Mouse (Mus musculus) CH12.LX (cell line): ENCODE measurements at regions not wholly inside any gene's neighbourhood (a gene's known extent, or its start where the extent isn't known, plus 50 kb on each side); places are given as distances from the start of the nearest gene placed in this dataset.

Experiments used
- DNase-seq: peaks from one replicate; pipeline ENCODE4 v3.0.0-alpha.2; 2013; ENCODE audit errors: extremely low read depth
- H3K27ac ChIP-seq: 2 replicates; pipeline ENCODE4 v1.5.1; 2012; ENCODE audit warnings: low read depth, mild to moderate bottlenecking, control low read depth, moderate library complexity; ENCODE audit not compliant: insufficient read depth
- H3K27me3 ChIP-seq: replicated peaks from 2 replicates; pipeline ENCODE3; 2012; ENCODE audit warnings: inconsistent platforms
- H3K36me3 ChIP-seq, 2 experiments: replicated peaks in 1 of 2; 2 replicates each; pipeline versions ENCODE3 to v1.6.1; 2012; ENCODE audit warnings: inconsistent platforms in 1 of 2, low read length in 1 of 2, mild to moderate bottlenecking in 1 of 2, mixed read lengths in 1 of 2, moderate library complexity in 1 of 2; ENCODE audit not compliant: control insufficient read depth in 1 of 2, insufficient read depth in 1 of 2
- H3K4me1 ChIP-seq, 2 experiments: 2 replicates each; pipeline ENCODE4 v1.6.1; 2012; ENCODE audit warnings: inconsistent platforms in 1 of 2, moderate library complexity in 1 of 2; ENCODE audit not compliant: insufficient read depth in 2 of 2, control insufficient read depth in 1 of 2
- H3K4me2 ChIP-seq: 2 replicates; pipeline ENCODE4 v1.6.1; 2012; ENCODE audit warnings: low read depth, mild to moderate bottlenecking, control low read depth; ENCODE audit not compliant: poor library complexity, insufficient read depth, severe bottlenecking
- H3K4me3 ChIP-seq, 3 experiments: fragments of 150-350 bp in 1 of 3; sonication (generic) in 1 of 3; replicated peaks in 1 of 3; 2 replicates each; pipeline versions ENCODE3 to v1.5.1; 2011 to 2012; ENCODE audit warnings: low read depth in 2 of 3, low read length in 2 of 3, mild to moderate bottlenecking in 2 of 3, moderate library complexity in 2 of 3, control low read depth in 1 of 3, improper control_type of control experiment in 1 of 3, inconsistent platforms in 1 of 3, mixed read lengths in 1 of 3; ENCODE audit not compliant: poor library complexity in 1 of 3
- H3K79me2 ChIP-seq: replicated peaks from 2 replicates; pipeline ENCODE4 v1.6.1; 2012; ENCODE audit warnings: mild to moderate bottlenecking, moderate library complexity; ENCODE audit not compliant: control insufficient read depth, poor library complexity, insufficient read depth, severe bottlenecking; ENCODE audit errors: extremely low read depth
- H3K9ac ChIP-seq: 2 replicates; pipeline ENCODE4 v1.6.1; 2012; ENCODE audit warnings: low read depth, mild to moderate bottlenecking, control low read depth, moderate library complexity; ENCODE audit not compliant: insufficient read depth
- H3K9me3 ChIP-seq: replicated peaks from 2 replicates; pipeline ENCODE3; 2012; ENCODE audit warnings: low read length, inconsistent platforms, mixed read lengths
- BHLHE40 ChIP-seq: IDR thresholded peaks from 2 replicates; pipeline ENCODE4 v1.6.1; 2011; ENCODE audit warnings: mild to moderate bottlenecking, low read depth, low read length, improper control_type of control experiment
- CHD1 ChIP-seq: IDR thresholded peaks from 2 replicates; pipeline ENCODE4 v1.6.1; 2012; ENCODE audit warnings: low read depth, low read length, improper control_type of control experiment, inconsistent platforms
- CHD2 ChIP-seq: IDR thresholded peaks from 2 replicates; pipeline ENCODE4 v1.6.1; 2011; ENCODE audit warnings: low read length, improper control_type of control experiment
- CTCF ChIP-seq, 2 experiments: IDR thresholded peaks in 1 of 2; conservative IDR thresholded peaks in 1 of 2; 2 replicates each; pipeline ENCODE4 v1.5.1; 2011 to 2012; ENCODE audit warnings: low read depth in 2 of 2, low read length in 2 of 2, improper control_type of control experiment in 1 of 2, inconsistent platforms in 1 of 2, mild to moderate bottlenecking in 1 of 2, moderate library complexity in 1 of 2
- E2F4 ChIP-seq: IDR thresholded peaks from 2 replicates; pipeline ENCODE4 v1.6.1; 2011; ENCODE audit warnings: low read depth, low read length, improper control_type of control experiment; ENCODE audit not compliant: insufficient replicate concordance
- ELF1 ChIP-seq: IDR thresholded peaks from 2 replicates; pipeline ENCODE4 v1.6.1; 2014; ENCODE audit warnings: low read depth, mild to moderate bottlenecking, inconsistent platforms, low read length, improper control_type of control experiment
- ETS1 ChIP-seq: conservative IDR thresholded peaks from 2 replicates; pipeline ENCODE4 v1.6.1; 2012; ENCODE audit warnings: low read depth, mild to moderate bottlenecking, inconsistent platforms, low read length, improper control_type of control experiment, moderate library complexity
- GABPA ChIP-seq: IDR thresholded peaks from 2 replicates; pipeline ENCODE4 v1.6.1; 2012; ENCODE audit warnings: low read depth, low read length, improper control_type of control experiment, inconsistent platforms; ENCODE audit not compliant: insufficient replicate concordance
- HCFC1 ChIP-seq: IDR thresholded peaks from 2 replicates; pipeline ENCODE4 v1.6.1; 2012; ENCODE audit warnings: low read depth, mild to moderate bottlenecking, inconsistent platforms, low read length, improper control_type of control experiment
- IRF4 ChIP-seq: IDR thresholded peaks from 2 replicates; pipeline ENCODE4 v1.6.1; 2014; ENCODE audit warnings: low read depth, mild to moderate bottlenecking, inconsistent platforms, low read length, improper control_type of control experiment
- JUN ChIP-seq: IDR thresholded peaks from 2 replicates; pipeline ENCODE4 v1.6.1; 2011; ENCODE audit warnings: low read depth, mild to moderate bottlenecking, low read length, improper control_type of control experiment, moderate library complexity; ENCODE audit not compliant: insufficient read depth
- MAFK ChIP-seq: IDR thresholded peaks from 2 replicates; pipeline ENCODE4 v1.6.1; 2011; ENCODE audit warnings: low read length, improper control_type of control experiment; ENCODE audit not compliant: insufficient replicate concordance
- MAZ ChIP-seq: IDR thresholded peaks from 2 replicates; pipeline ENCODE4 v1.6.1; 2012; ENCODE audit warnings: low read depth, mild to moderate bottlenecking, inconsistent platforms, low read length, improper control_type of control experiment, moderate library complexity
- MYC ChIP-seq: IDR thresholded peaks from 2 replicates; pipeline ENCODE4 v1.6.1; 2011; ENCODE audit warnings: low read depth, mild to moderate bottlenecking, improper control_type of control experiment, low read length
- NELFE ChIP-seq: IDR thresholded peaks from 2 replicates; pipeline ENCODE4 v1.6.1; 2011; ENCODE audit warnings: low read depth, low read length, improper control_type of control experiment
- POLR2A ChIP-seq: IDR thresholded peaks from 2 replicates; pipeline ENCODE4 v1.6.1; 2011; ENCODE audit warnings: low read depth, mild to moderate bottlenecking, improper control_type of control experiment, low read length
- POLR2AphosphoS2 ChIP-seq: IDR thresholded peaks from 2 replicates; pipeline ENCODE4 v1.6.1; 2011; ENCODE audit warnings: low read depth, low read length, improper control_type of control experiment
- RAD21 ChIP-seq: IDR thresholded peaks from 2 replicates; pipeline ENCODE4 v1.6.1; 2011; ENCODE audit warnings: low read depth, mild to moderate bottlenecking, low read length, improper control_type of control experiment, moderate library complexity
- SMC3 ChIP-seq: IDR thresholded peaks from 2 replicates; pipeline ENCODE4 v1.6.1; 2011; ENCODE audit warnings: low read depth, low read length, improper control_type of control experiment
- UBTF ChIP-seq: IDR thresholded peaks from 2 replicates; pipeline ENCODE4 v1.6.1; 2012; ENCODE audit warnings: low read depth, mild to moderate bottlenecking, inconsistent platforms, low read length, improper control_type of control experiment, moderate library complexity
- USF1 ChIP-seq: IDR thresholded peaks from 2 replicates; pipeline ENCODE4 v1.6.1; 2014; ENCODE audit warnings: low read depth, mild to moderate bottlenecking, inconsistent platforms, low read length, improper control_type of control experiment
- USF2 ChIP-seq: conservative IDR thresholded peaks from 2 replicates; pipeline ENCODE4 v1.6.1; 2011; ENCODE audit warnings: low read depth, low read length, improper control_type of control experiment
- ZC3H11A ChIP-seq: IDR thresholded peaks from 2 replicates; pipeline ENCODE4 v1.6.1; 2012; ENCODE audit warnings: low read depth, mild to moderate bottlenecking, inconsistent platforms, low read length, improper control_type of control experiment
- ZKSCAN1 ChIP-seq: IDR thresholded peaks from 2 replicates; pipeline ENCODE4 v1.6.1; 2012; ENCODE audit warnings: low read depth, inconsistent platforms, low read length, improper control_type of control experiment, borderline replicate concordance
- ZMIZ1 ChIP-seq: IDR thresholded peaks from 2 replicates; pipeline ENCODE4 v1.6.1; 2012; ENCODE audit warnings: low read depth, mild to moderate bottlenecking, inconsistent platforms, low read length, improper control_type of control experiment
- ZNF384 ChIP-seq: IDR thresholded peaks from 2 replicates; pipeline ENCODE4 v1.6.1; 2012; ENCODE audit warnings: low read depth, low read length, improper control_type of control experiment, inconsistent platforms
- dilution Hi-C: fragments of 300-500 bp; cut with MboI; formaldehyde crosslinking; loops from 2 replicates; pipeline ENCODE4 v1.14.3; 2020; ENCODE audit warnings: low sequenced_read_pairs; ENCODE audit not compliant: extremely low pct_unique_long_range_greater_than_20kb, extremely low pct_ligation_motif_present
- in situ Hi-C: fragments of 300-500 bp; cut with MboI; formaldehyde crosslinking; loops from 3 replicates; pipeline ENCODE4 v1.14.3; 2019; ENCODE audit warnings: low sequenced_read_pairs, low pct_ligation_motif_present, low pct_unique_long_range_greater_than_20kb, mixed read lengths

DNA sequence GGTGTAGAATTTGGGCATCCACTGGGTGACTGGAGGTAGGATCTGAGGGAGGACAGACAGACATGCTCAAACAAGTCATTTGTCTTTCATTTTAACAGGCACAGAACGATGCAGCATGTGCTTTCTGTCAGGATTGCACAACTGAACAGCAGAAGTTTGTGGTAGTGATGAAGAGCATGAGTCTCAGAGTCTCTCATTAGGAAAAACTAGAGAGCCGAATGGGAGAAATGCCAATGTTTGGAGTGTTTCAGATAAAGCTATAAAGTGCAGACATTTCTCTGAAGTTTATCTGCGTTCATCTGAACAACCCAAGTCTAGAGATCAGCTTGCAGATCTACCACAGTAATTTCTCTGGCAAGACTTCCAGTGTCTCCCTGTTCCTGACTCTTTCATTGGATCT lies 684.0 kb upstream of the 4930412O13Rik start:
- H3K9me3 ChIP-seq, result no peaks in the 10 kb centered on the region
- H3K27me3 ChIP-seq, result no peaks in the 10 kb centered on the region
- H3K36me3 ChIP-seq, result no peaks in the 10 kb centered on the region
- H3K79me2 ChIP-seq, result no peaks in the 10 kb centered on the region
- no peak overlapping the region for H3K27ac ChIP-seq
- DNase-seq, result no peak
- H3K4me2 ChIP-seq, result no peak overlapping the region
- H3K4me1 ChIP-seq, result no peaks in the 10 kb centered on the region
- dilution Hi-C loops, result no loop called here
- no peak overlapping the region for H3K9ac ChIP-seq
- in situ Hi-C loops, result no loop called here
- no peak overlapping the region for H3K4me3 ChIP-seq
- TF ChIP-seq ELF1, result no peak
- TF ChIP-seq ZC3H11A, result no peak
- no peak for TF ChIP-seq BHLHE40
- no peak for TF ChIP-seq ZNF384
- no peak for TF ChIP-seq UBTF
- no peak for TF ChIP-seq CHD2
- no peak for TF ChIP-seq SMC3
- TF ChIP-seq CTCF (conservative IDR thresholded peaks at IDR 0.05 in 1 of 2, IDR thresholded peaks at IDR 0.05 in 1 of 2; ENCODE audit: low read depth in 2 of 2, low read length in 2 of 2), result no peak
- no peak for TF ChIP-seq RAD21
- TF ChIP-seq ZMIZ1, result no peak
- TF ChIP-seq MAZ, result no peak
- TF ChIP-seq HCFC1, result no peak
- TF ChIP-seq ETS1, result no peak
- TF ChIP-seq MAFK, result no peak
- no peak for TF ChIP-seq POLR2AphosphoS2
- no peak for TF ChIP-seq USF2
- TF ChIP-seq NELFE, result no peak
- TF ChIP-seq IRF4, result no peak
- TF ChIP-seq JUN, result no peak
- TF ChIP-seq E2F4, result no peak
- TF ChIP-seq, all 38 proteins: peak for 0

DNA sequence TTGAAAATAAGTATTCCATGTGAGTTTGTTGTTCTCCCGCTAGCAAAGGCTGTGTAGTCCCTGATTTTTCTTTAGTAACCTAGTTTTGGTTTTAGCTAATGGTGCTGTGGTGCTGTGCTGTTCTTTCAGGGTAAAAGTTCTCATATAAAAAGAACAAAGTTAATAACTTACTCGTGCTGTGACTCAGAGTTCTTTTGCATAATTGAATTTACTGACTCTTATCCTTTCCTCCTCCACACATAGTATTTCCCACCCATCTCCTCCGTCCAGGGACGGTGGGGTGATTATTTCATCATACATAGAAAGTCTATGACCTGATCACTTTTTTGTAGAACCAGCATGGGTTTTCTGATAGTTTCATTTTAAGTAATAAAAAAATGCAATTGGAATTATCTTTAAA lies 673.1 kb upstream of the 4930412O13Rik start:
- no peak overlapping the region for H3K9ac ChIP-seq
- no peaks in the 10 kb centered on the region for H3K36me3 ChIP-seq
- no peaks in the 10 kb centered on the region for H3K4me1 ChIP-seq
- H3K79me2 ChIP-seq, result no peaks in the 10 kb centered on the region
- no peak overlapping the region for H3K27ac ChIP-seq
- H3K4me2 ChIP-seq, result no peak overlapping the region
- in situ Hi-C loops, result no loop called here
- TF ChIP-seq ZNF384 (no peak), ETS1 (no peak), BHLHE40 (no peak), POLR2A (no peak), NELFE (no peak), MYC (no peak), CHD1 (no peak), USF2 (no peak), IRF4 (no peak), ZKSCAN1 (no peak), ZMIZ1 (no peak), HCFC1 (no peak), USF1 (no peak), ZC3H11A (no peak), MAZ (no peak), ELF1 (no peak), GABPA (no peak)
- TF ChIP-seq, all 38 proteins: peak for 0
- no peaks in the 10 kb centered on the region for H3K27me3 ChIP-seq
- no peak overlapping the region for H3K4me3 ChIP-seq
- H3K9me3 ChIP-seq, result no peaks in the 10 kb centered on the region
- no peak for DNase-seq
- dilution Hi-C loops, result no loop called here
